Mouse (Mus musculus) liver, postnatal 0 days (tissue): ENCODE data around the gene Borcs8. TPM values are rescaled to one million over a fixed set of nuclear protein-coding genes. Genes with fewer than 3 reads are reported as not detected.

Experiments used
- ATAC-seq: fragments of 200-750 bp; cut with Nextera tagmentation; 2 replicates; pipeline ENCODE4 v1.8.0; 2017; ENCODE audit warnings: mild to moderate bottlenecking, moderate library complexity
- DNase-seq: peaks from one replicate; pipeline ENCODE4 v3.0.0-alpha.2; 2016
- H3K27ac ChIP-seq: fragments of 300-500 bp; sonication (generic); 2 replicates; pipeline ENCODE4 v1.5.1; 2014; ENCODE audit warnings: antibody characterized with exemption, moderate library complexity, mild to moderate bottlenecking, low read depth
- H3K27me3 ChIP-seq: fragments of 300-500 bp; sonication (generic); 2 replicates; pipeline ENCODE4 v1.6.1; 2014; ENCODE audit warnings: low read length, control low read depth, mixed read lengths; ENCODE audit not compliant: insufficient read depth
- H3K36me3 ChIP-seq: fragments of 300-500 bp; sonication (generic); replicated peaks from 2 replicates; pipeline ENCODE4 v1.6.1; 2014; ENCODE audit warnings: mild to moderate bottlenecking, control low read depth, low read length, moderate library complexity, mixed read lengths; ENCODE audit not compliant: insufficient read depth
- H3K4me1 ChIP-seq: fragments of 300-500 bp; sonication (generic); 2 replicates; pipeline ENCODE4 v1.6.1; 2014; ENCODE audit warnings: antibody characterized with exemption, mild to moderate bottlenecking, control low read depth; ENCODE audit not compliant: insufficient read depth
- H3K4me2 ChIP-seq: fragments of 300-500 bp; sonication (generic); 2 replicates; pipeline ENCODE4 v1.6.1; 2014; ENCODE audit warnings: low read depth, mild to moderate bottlenecking, low read length, moderate library complexity, mixed read lengths
- H3K4me3 ChIP-seq: fragments of 300-500 bp; sonication (generic); 2 replicates; pipeline ENCODE4 v1.5.1; 2014; ENCODE audit warnings: low read depth, low read length
- H3K9ac ChIP-seq: fragments of 300-500 bp; sonication (generic); replicated peaks from 2 replicates; pipeline ENCODE4 v1.6.1; 2014; ENCODE audit warnings: mild to moderate bottlenecking, moderate library complexity
- H3K9me3 ChIP-seq: fragments of 300-500 bp; sonication (generic); 2 replicates; pipeline ENCODE4 v1.6.1; 2016; ENCODE audit warnings: mild to moderate bottlenecking, control low read depth, low read length, mixed read lengths
- CTCF ChIP-seq: sonication (generic); IDR thresholded peaks from 2 replicates; pipeline ENCODE4 v1.5.1; 2016; ENCODE audit warnings: antibody characterized with exemption, low read depth
- EP300 ChIP-seq: IDR thresholded peaks from 2 replicates; pipeline ENCODE4 v1.6.1; 2016; ENCODE audit warnings: antibody characterized with exemption, low read depth, mild to moderate bottlenecking
- WGBS: fragments of 180-500 bp; shearing (Covaris S2); extraction: QIAGEN DNeasy Blood & Tissue Kit; methylation state at CpG from one replicate; pipeline ENCODE4 v1.1.7; 2014; ENCODE audit not compliant: insufficient replicate concordance; 5-methylcytosine and 5-hydroxymethylcytosine counted together
- polyA plus RNA-seq: library from polyadenylated mRNA; unstranded; fragments of >200 nt; fragmentation: Nextera tagmentation; extraction: Ambion mirVana; gene quantifications from 2 replicates; pipeline ENCODE4 v1.2.1, GENCODE M21; 2015

The Borcs8 gene
- polyA plus RNA-seq, 1 experiment from 2014 or later = 18.8 TPM

DNA sequence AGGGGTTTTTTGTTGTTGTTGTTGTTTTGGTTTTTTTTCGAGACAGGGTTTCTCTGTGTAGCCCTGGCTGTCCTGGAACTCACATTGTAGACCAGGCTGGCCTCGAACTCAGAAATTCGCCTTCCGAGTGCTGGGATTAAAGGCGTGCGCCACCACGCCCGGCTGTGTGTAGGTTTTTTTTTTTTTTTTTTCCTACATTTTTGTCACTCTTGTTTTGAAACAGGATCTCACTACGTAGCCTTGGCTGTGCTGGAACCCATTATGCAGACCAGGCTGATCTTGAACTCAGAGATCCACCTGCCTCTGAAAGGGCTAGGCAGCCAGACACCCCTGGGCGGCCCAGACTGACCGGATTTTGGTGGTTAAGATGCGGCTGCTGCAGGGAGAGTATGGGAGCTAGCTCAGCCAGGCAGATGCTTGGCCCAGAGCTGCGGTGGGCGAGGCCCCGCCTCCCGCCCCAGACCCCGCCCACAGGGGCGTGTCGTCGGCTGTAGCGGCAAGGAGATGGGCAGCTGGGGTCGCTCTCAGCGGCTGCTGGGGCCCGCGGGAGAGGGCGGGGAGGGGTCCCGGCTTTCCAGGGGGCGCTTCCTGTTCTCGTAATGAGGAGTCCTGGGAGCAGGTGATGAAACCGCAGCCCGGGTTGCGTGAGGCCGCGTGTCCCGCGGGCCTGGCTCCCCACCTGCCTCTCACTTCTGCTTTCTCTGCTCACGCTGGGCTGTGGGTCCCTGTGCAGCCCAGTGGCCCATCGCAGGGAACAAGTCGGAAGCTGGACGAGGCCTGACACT is 19.0 kb downstream of the Borcs8 start:
- DNase-seq = peak; percentile 87
- no peak for TF ChIP-seq CTCF
- TF ChIP-seq EP300 = no peak
- ATAC-seq = peak; percentile 83
- peak overlapping the region; percentile 54 for H3K4me3 ChIP-seq
- H3K9me3 ChIP-seq = no peaks in the 10 kb centered on the region
- peak overlapping the region; percentile 85 for H3K4me2 ChIP-seq
- H3K9ac ChIP-seq = peak overlapping the region; percentile 47; the same call in 1 of the 2 replicates
- no peaks in the 10 kb centered on the region for H3K27me3 ChIP-seq
- 7% methylated on average over 40 of the region's 40 CpGs for WGBS
- H3K27ac ChIP-seq = peak overlapping the region; percentile 22; the same call in 1 of the 2 replicates
- H3K4me1 ChIP-seq = peaks cover 14% of the 10 kb centered on the region
- H3K36me3 ChIP-seq = no peaks in the 10 kb centered on the region

GRCm38 (mm10) chr8:70159211-70159610 is 19.9 kb downstream of the Borcs8 start:
- WGBS = 80% methylated on average over 4 of the region's 4 CpGs
- no peak overlapping the region; the same call in 1 of the 2 replicates for H3K4me2 ChIP-seq

GRCm38 (mm10) chr8:70160015-70160414 is 20.7 kb downstream of the Borcs8 start:
- 48% methylated on average over 13 of the region's 13 CpGs for WGBS
- TF ChIP-seq CTCF = no peak
- TF ChIP-seq EP300 = no peak
- Histone ChIP-seq H3K9ac (no peak overlapping the region), H3K27ac (no peak overlapping the region), H3K4me2 (no peak overlapping the region), H3K27me3 (no peaks in the 10 kb centered on the region), H3K4me3 (no peak overlapping the region), H3K36me3 (no peaks in the 10 kb centered on the region), H3K4me1 (peaks cover 14% of the 10 kb centered on the region), H3K9me3 (no peaks in the 10 kb centered on the region)
- DNase-seq = no peak
- no peak for ATAC-seq

More at GRCm38 (mm10) chr8:70159211-70159610, 19.9 kb downstream of the Borcs8 start:
- Histone ChIP-seq H3K9me3 (no peaks in the 10 kb centered on the region), H3K9ac (no peak overlapping the region), H3K27me3 (no peaks in the 10 kb centered on the region), H3K27ac (no peak overlapping the region), H3K36me3 (no peaks in the 10 kb centered on the region), H3K4me1 (peaks cover 14% of the 10 kb centered on the region), H3K4me3 (no peak overlapping the region)
- no peak for ATAC-seq
- TF ChIP-seq EP300 (no peak), CTCF (no peak)
- DNase-seq = no peak

DNA sequence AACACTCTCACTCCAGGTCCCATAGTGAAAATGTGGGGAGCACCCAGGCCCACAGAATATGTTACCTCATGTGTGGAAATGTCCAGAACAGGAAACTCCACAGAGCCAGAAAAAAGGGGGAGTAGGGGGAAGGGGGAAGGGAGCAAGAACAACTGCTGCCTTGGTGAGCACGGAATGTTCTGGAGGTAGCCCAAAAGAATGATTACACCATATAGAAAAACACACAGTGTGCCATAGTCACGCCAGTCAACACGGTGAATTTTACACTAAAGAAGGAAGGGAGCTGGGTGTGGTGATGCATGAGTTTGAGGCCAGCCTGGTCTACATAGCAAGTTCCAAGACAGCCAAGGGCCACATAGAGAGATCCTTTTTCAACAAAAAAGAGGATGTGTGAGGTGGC is 24.0 kb downstream of the Borcs8 start:
- 0 out of 2 replicates have a peak, but pooled peaks cover 7% of the 10 kb centered on the region for H3K27me3 ChIP-seq
- no peak for ATAC-seq
- 71% methylated on average over 3 of the region's 3 CpGs for WGBS

DNA sequence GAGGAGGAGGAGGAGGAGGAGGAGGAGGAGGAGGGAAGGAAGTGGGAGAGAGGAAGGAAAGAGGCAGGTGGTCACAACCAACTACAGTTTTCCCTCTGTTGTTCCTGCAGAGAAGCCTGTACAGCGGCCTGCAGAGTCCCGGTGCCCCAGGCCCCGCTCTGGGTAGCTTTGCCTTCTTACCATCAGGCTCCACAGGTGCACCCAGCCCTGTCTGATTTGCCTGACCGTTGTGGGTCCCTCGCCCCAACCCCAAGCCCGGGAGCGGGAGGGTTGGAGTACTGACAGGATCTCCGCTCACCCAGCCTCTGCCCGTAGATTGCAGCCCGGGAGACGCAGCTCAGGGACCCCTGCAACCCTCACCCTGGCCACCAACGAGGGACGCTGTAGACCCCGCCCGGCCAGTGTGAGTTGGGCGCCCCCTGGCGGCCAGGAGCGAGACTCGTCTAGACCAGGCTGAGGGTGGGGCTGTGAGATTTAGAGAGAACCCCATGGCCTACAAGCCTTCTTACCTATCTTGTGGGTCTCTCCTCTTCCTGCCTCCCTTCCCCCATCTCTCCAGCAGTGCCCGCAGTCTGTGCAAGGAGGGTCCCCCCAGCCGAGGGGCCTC is 27.3 kb downstream of the Borcs8 start:
- Histone ChIP-seq H3K27me3 (0 out of 2 replicates have a peak, but pooled peaks cover 7% of the 10 kb centered on the region), H3K36me3 (no peaks in the 10 kb centered on the region), H3K27ac (no peak overlapping the region), H3K4me1 (peaks cover 16% of the 10 kb centered on the region), H3K4me2 (peak overlapping the region; percentile 67), H3K4me3 (peak overlapping the region; percentile 26; the same call in 1 of the 2 replicates), H3K9me3 (no peaks in the 10 kb centered on the region), H3K9ac (no peak overlapping the region; the same call in 1 of the 2 replicates)
- ATAC-seq = peak; percentile 64
- WGBS = 4% methylated on average over 15 of the region's 21 CpGs
- DNase-seq = peak; percentile 85
- TF ChIP-seq EP300 = no peak
- peak; percentile 99 for TF ChIP-seq CTCF

More for the DNA sequence above, 24.0 kb downstream of the Borcs8 start:
- Histone ChIP-seq H3K27ac (no peak overlapping the region), H3K4me3 (no peak overlapping the region), H3K36me3 (no peaks in the 10 kb centered on the region), H3K9me3 (no peaks in the 10 kb centered on the region), H3K4me1 (peaks cover 8% of the 10 kb centered on the region), H3K9ac (no peak overlapping the region), H3K4me2 (no peak overlapping the region)
- no peak for DNase-seq
- TF ChIP-seq CTCF (no peak), EP300 (no peak)

- H3K27me3 ChIP-seq = 0 out of 2 replicates have a peak, but pooled peaks cover 7% of the 10 kb centered on the region
- 0 out of 2 replicates have a peak, but pooled peaks have one; percentile 31 for TF ChIP-seq EP300
- TF ChIP-seq CTCF = no peak
- H3K4me3 ChIP-seq = no peak overlapping the region
- no peaks in the 10 kb centered on the region for H3K9me3 ChIP-seq
- H3K36me3 ChIP-seq = no peaks in the 10 kb centered on the region
- no peak overlapping the region; the same call in 1 of the 2 replicates for H3K9ac ChIP-seq
- peak overlapping the region; percentile 55 for H3K27ac ChIP-seq
- ATAC-seq (peak; percentile 51), DNase-seq (peak; percentile 45)
- H3K4me2 ChIP-seq = no peak overlapping the region
- WGBS = 50% methylated on average over 3 of the region's 3 CpGs
- H3K4me1 ChIP-seq = peaks cover 36% of the 10 kb centered on the region
These were observed 30.8 kb downstream of the Borcs8 start for GRCm38 (mm10) chr8:70170116-70170515.
